Mouse (Mus musculus) neural tube, embryonic 13.5 days (tissue): ENCODE results near the gene Zfp853. TPM values are rescaled to one million over a fixed set of nuclear protein-coding genes. Genes with fewer than 3 reads are reported as not detected.

Experiments used
- polyA plus RNA-seq: library from polyadenylated mRNA; unstranded; fragments of >200 nt; fragmentation: Nextera tagmentation; extraction: Ambion mirVana; gene quantifications from 2 replicates; pipeline ENCODE4 v1.2.1, GENCODE M21; 2015

Gene Zfp853
- polyA plus RNA-seq, 1 experiment from 2014 or later, result 0.11 TPM

Other genes with a start within 250 kb of the Zfp853 start
- 33.1 and 36.1 TPM in 2 replicates for gene Rnf216, start 180.6 kb downstream of the Zfp853 start, polyA plus RNA-seq
- gene Olfr718-ps1, start 146.0 kb downstream of the Zfp853 start, polyA plus RNA-seq, result 0.04 TPM in 1 of 2 replicates, not detected in the other
- 14.6 TPM in 2 replicates for gene Rbak, start 112.8 kb downstream of the Zfp853 start, polyA plus RNA-seq
- gene Spdye4b, start 112.6 kb downstream of the Zfp853 start, polyA plus RNA-seq, result not detected in 2 replicates
- not detected in 2 replicates for gene Spdye4a, start 66.7 kb downstream of the Zfp853 start, polyA plus RNA-seq
- 22.0 and 23.6 TPM in 2 replicates for gene Zfp12, start 58.5 kb downstream of the Zfp853 start, polyA plus RNA-seq
- gene Zfp316, start 23.6 kb downstream of the Zfp853 start, polyA plus RNA-seq, result 10.1 and 10.5 TPM in 2 replicates
- 35.7 and 38.0 TPM in 2 replicates for gene E130309D02Rik, start 21.7 kb upstream of the Zfp853 start, polyA plus RNA-seq
- gene Zdhhc4, start 35.6 kb upstream of the Zfp853 start, polyA plus RNA-seq, result 71.3 and 74.0 TPM in 2 replicates
- gene Grid2ip, start 63.7 kb upstream of the Zfp853 start, polyA plus RNA-seq, result 0.54 TPM in 1 of 2 replicates, not detected in the other
- gene Kdelr2, start 110.2 kb upstream of the Zfp853 start, polyA plus RNA-seq, result 161 and 179 TPM in 2 replicates
- gene Daglb, start 171.0 kb upstream of the Zfp853 start, polyA plus RNA-seq, result 16.9 and 17.0 TPM in 2 replicates
- gene Rac1, start 234.4 kb upstream of the Zfp853 start, polyA plus RNA-seq, result 437 and 456 TPM in 2 replicates